Mouse (Mus musculus) stomach, embryonic 15.5 days (tissue): Measurements from ENCODE around the gene Chrna3. TPM values are rescaled to one million over a fixed set of nuclear protein-coding genes. Genes with fewer than 3 reads are reported as not detected.
A peak's percentile ranks its signal among the peaks of the same experiment; 100 is the strongest.

ENCODE experiments used
- ATAC-seq: fragments of 200-750 bp; cut with Nextera tagmentation; 2 replicates; pipeline ENCODE4 v1.8.0; 2017; ENCODE audit warnings: low read depth, moderate number of reproducible peaks, moderate TSS enrichment; ENCODE audit not compliant: insufficient read depth, low FRiP score
- H3K27ac ChIP-seq: fragments of 300-500 bp; sonication (generic); 2 replicates; pipeline ENCODE4 v1.5.1; 2015; ENCODE audit warnings: mild to moderate bottlenecking, inconsistent platforms
- H3K27me3 ChIP-seq: fragments of 300-500 bp; sonication (generic); replicated peaks from 2 replicates; pipeline ENCODE4 v1.6.1; 2015; ENCODE audit warnings: inconsistent platforms
- H3K36me3 ChIP-seq: fragments of 300-500 bp; sonication (generic); 2 replicates; pipeline ENCODE4 v1.6.1; 2015; ENCODE audit warnings: inconsistent platforms
- H3K4me1 ChIP-seq: fragments of 300-500 bp; sonication (generic); 2 replicates; pipeline ENCODE4 v1.6.1; 2015; ENCODE audit warnings: inconsistent platforms
- H3K4me2 ChIP-seq: fragments of 300-500 bp; sonication (generic); 2 replicates; pipeline ENCODE4 v1.6.1; 2015; ENCODE audit warnings: mild to moderate bottlenecking, inconsistent platforms
- H3K4me3 ChIP-seq: fragments of 300-500 bp; sonication (generic); replicated peaks from 2 replicates; pipeline ENCODE4 v1.5.1; 2015; ENCODE audit warnings: inconsistent platforms
- H3K9ac ChIP-seq: fragments of 300-500 bp; sonication (generic); 2 replicates; pipeline ENCODE4 v1.6.1; 2015; ENCODE audit warnings: inconsistent platforms
- H3K9me3 ChIP-seq: fragments of 300-500 bp; sonication (generic); 2 replicates; pipeline ENCODE4 v1.6.1; 2016; ENCODE audit warnings: inconsistent platforms
- WGBS: fragments of 180-500 bp; shearing (Covaris S2); methylation state at CpG from one replicate; pipeline ENCODE4 v1.1.7; 2015; 5-methylcytosine and 5-hydroxymethylcytosine counted together
- polyA plus RNA-seq: library from polyadenylated mRNA; unstranded; fragments of >200 nt; fragmentation: Nextera tagmentation; extraction: Ambion mirVana; gene quantifications from 2 replicates; pipeline ENCODE4 v1.2.1, GENCODE M21; 2015

The Chrna3 gene
- polyA plus RNA-seq, 1 experiment from 2014 or later = 7.9 TPM

- no peak overlapping the region for H3K9ac ChIP-seq
- no peaks in the 10 kb centered on the region for H3K36me3 ChIP-seq
- no peaks in the 10 kb centered on the region for H3K9me3 ChIP-seq
- H3K4me1 ChIP-seq = no peaks in the 10 kb centered on the region
- no peak overlapping the region for H3K27ac ChIP-seq
- no peak overlapping the region for H3K4me3 ChIP-seq
- H3K27me3 ChIP-seq = no peaks in the 10 kb centered on the region
- no peak overlapping the region for H3K4me2 ChIP-seq
- 73% methylated on average over 3 of the region's 3 CpGs for WGBS
- ATAC-seq = no peak
Measured at GRCm38 (mm10) chr9:54990362-54990761, 36.0 kb downstream of the Chrna3 start.

GRCm38 (mm10) chr9:54982401-54982800, 44.0 kb downstream of the Chrna3 start:
- ATAC-seq = no peak
- H3K36me3 ChIP-seq = no peaks in the 10 kb centered on the region

GRCm38 (mm10) chr9:54981291-54982191, 44.8 kb downstream of the Chrna3 start:
- Histone ChIP-seq H3K27me3 (peaks cover 33% of the 10 kb centered on the region), H3K9me3 (no peaks in the 10 kb centered on the region), H3K27ac (no peak overlapping the region), H3K4me3 (peak overlapping the region; percentile 63), H3K4me1 (0 out of 2 replicates have a peak, but pooled peaks cover 2% of the 10 kb centered on the region), H3K9ac (0 out of 2 replicates have a peak overlapping the region, but pooled peaks have one; percentile 11), H3K4me2 (peak overlapping the region; percentile 98), H3K36me3 (no peaks in the 10 kb centered on the region)
- ATAC-seq = peak; percentile 79
- WGBS = under 1% methylated on average over 85 of the region's 85 CpGs

More at GRCm38 (mm10) chr9:54982401-54982800, 44.0 kb downstream of the Chrna3 start:
- Histone ChIP-seq H3K4me2 (peak overlapping the region; percentile 98; the same call in 1 of the 2 replicates), H3K9me3 (no peaks in the 10 kb centered on the region), H3K4me3 (peak overlapping the region; percentile 63), H3K27ac (no peak overlapping the region), H3K9ac (no peak overlapping the region), H3K27me3 (peaks cover 33% of the 10 kb centered on the region), H3K4me1 (0 out of 2 replicates have a peak, but pooled peaks cover 2% of the 10 kb centered on the region)
- WGBS = 9% methylated on average over 7 of the region's 7 CpGs

DNA sequence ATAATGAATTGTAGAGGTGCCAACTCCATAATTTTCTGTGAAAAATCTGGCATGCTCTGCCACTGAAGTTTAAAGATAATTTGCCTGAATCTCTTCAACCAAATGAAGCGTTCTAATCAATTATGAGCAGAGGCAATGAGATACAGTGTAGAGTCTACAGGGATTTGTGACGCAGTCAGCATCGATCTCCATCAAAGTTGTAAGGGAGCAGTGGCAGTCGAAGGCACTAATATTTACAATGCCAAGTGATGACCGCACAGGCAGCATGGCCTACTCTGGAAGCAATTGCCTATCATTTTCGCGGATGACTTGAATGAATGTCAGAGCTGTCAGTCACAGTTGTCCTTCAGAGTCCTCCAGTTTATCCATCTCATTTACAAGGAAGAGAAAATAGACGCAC, 45.7 kb downstream of the Chrna3 start, which contains the start of gene Chrna5:
Chrna5 (plus strand) TSS at position 207 of the 400 bp plus-strand sequence.
- ATAC-seq = no peak
- peaks cover 33% of the 10 kb centered on the region for H3K27me3 ChIP-seq
- no peaks in the 10 kb centered on the region for H3K9me3 ChIP-seq

GRCm38 (mm10) chr9:54969972-54970637, 56.3 kb downstream of the Chrna3 start:
- Histone ChIP-seq H3K9me3 (no peaks in the 10 kb centered on the region), H3K4me3 (no peak overlapping the region), H3K27ac (no peak overlapping the region), H3K27me3 (no peaks in the 10 kb centered on the region), H3K4me1 (no peaks in the 10 kb centered on the region), H3K36me3 (no peaks in the 10 kb centered on the region), H3K4me2 (no peak overlapping the region), H3K9ac (no peak overlapping the region)
- WGBS = 54% methylated on average over 8 of the region's 8 CpGs
- ATAC-seq = no peak

More for the DNA sequence above, 45.7 kb downstream of the Chrna3 start, which contains the start of gene Chrna5:
- WGBS = 66% methylated on average over 8 of the region's 8 CpGs
- 0 out of 2 replicates have a peak, but pooled peaks cover 2% of the 10 kb centered on the region for H3K4me1 ChIP-seq
- H3K4me2 ChIP-seq = peak within 1 kb of the TSS; percentile 98
- no peak within 1 kb of the TSS for H3K27ac ChIP-seq
- H3K9ac ChIP-seq = 0 out of 2 replicates have a peak within 1 kb of the TSS, but pooled peaks have one; percentile 11
- no peaks in the 10 kb centered on the region for H3K36me3 ChIP-seq
- H3K4me3 ChIP-seq = peak within 1 kb of the TSS; percentile 63

GRCm38 (mm10) chr9:54963669-54964068, 62.7 kb downstream of the Chrna3 start:
- Histone ChIP-seq H3K4me2 (no peak overlapping the region), H3K9me3 (no peaks in the 10 kb centered on the region), H3K9ac (no peak overlapping the region), H3K27ac (no peak overlapping the region), H3K4me1 (no peaks in the 10 kb centered on the region), H3K4me3 (no peak overlapping the region), H3K27me3 (no peaks in the 10 kb centered on the region), H3K36me3 (no peaks in the 10 kb centered on the region; the same call in 1 of the 2 replicates)
- no peak for ATAC-seq

GRCm38 (mm10) chr9:54961059-54961458, 65.3 kb downstream of the Chrna3 start:
- Histone ChIP-seq H3K27me3 (no peaks in the 10 kb centered on the region), H3K9me3 (no peaks in the 10 kb centered on the region), H3K9ac (no peak overlapping the region), H3K4me2 (no peak overlapping the region), H3K4me3 (no peak overlapping the region), H3K36me3 (peaks cover 18% of the 10 kb centered on the region), H3K4me1 (no peaks in the 10 kb centered on the region), H3K27ac (no peak overlapping the region)
- no peak for ATAC-seq
- WGBS = 93% methylated on average over 4 of the region's 4 CpGs

Other genes with a start within 250 kb of the Chrna3 start
- gene Ireb2, start 162.8 kb downstream of the Chrna3 start, polyA plus RNA-seq = 24.9 and 29.0 TPM in 2 replicates
- gene Hykk, start 109.3 kb downstream of the Chrna3 start, polyA plus RNA-seq = 3.7 and 3.8 TPM in 2 replicates
- gene Psma4, start 75.8 kb downstream of the Chrna3 start, polyA plus RNA-seq = 286 and 294 TPM in 2 replicates
- 0.48 and 0.77 TPM in 2 replicates for gene AY074887, start 75.6 kb downstream of the Chrna3 start, polyA plus RNA-seq
- 2.7 and 3.0 TPM in 2 replicates for gene Chrna5, start 45.7 kb downstream of the Chrna3 start, polyA plus RNA-seq
- 3.4 and 3.5 TPM in 2 replicates for gene Chrnb4, start 22.2 kb upstream of the Chrna3 start, polyA plus RNA-seq
- gene Ube2q2, start 122.3 kb upstream of the Chrna3 start, polyA plus RNA-seq = 31.1 and 32.5 TPM in 2 replicates
- 49.2 and 60.8 TPM in 2 replicates for gene Fbxo22, start 182.4 kb upstream of the Chrna3 start, polyA plus RNA-seq